Mouse (Mus musculus): Measurements from ENCODE around the gene Wdr1.

DNA sequence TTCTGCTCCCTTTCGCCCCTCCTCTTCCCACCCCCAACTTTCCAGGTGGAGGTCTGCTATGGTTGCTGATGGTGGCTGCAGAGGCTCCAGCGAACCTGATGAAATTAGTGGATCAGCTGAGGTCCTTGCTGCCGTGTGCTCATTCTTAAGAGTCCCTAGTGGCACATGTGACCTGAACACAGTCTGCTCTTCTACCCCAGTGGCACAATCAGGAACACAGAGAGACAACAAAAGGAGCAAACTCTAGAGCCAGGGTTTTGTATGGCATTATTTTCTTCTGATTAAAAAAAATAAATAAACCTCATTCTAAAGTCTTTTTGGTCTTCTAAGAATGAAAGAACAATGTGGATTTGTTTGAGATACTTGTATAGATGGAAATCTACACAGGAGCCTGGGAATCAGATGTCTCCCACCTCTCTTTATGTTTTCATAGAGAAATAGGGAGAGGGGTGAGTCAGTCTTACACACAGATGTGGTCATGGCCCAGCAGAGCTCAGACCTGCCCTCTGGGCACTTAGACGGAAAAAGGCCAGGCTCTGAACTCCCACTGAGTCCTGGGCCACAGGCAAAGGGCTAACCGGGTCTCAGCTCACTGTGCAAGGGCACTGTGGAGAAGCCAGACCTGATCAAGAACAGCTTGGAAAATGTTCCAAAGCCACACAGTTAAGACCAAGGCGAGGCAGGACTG lies 58.1 kb downstream of the Wdr1 start:
- TF ChIP-seq CTCF (IDR thresholded peaks at IDR 0.05) (no peak), EP300 (IDR thresholded peaks at IDR 0.05) (no peak)

Measured in lung, postnatal 0 days (tissue).